Mouse (Mus musculus): ENCODE results near the gene Psmb3. TPM values are rescaled to one million over a fixed set of nuclear protein-coding genes. Genes with fewer than 3 reads are reported as not detected.

Gene Psmb3
- total RNA-seq, 2 experiments from 2014 or later = 153 to 159 TPM

GRCm38 (mm10) chr11:97736645-97737044 is 33.4 kb downstream of the Psmb3 start:
- intact Hi-C loops (cut with DNase I) = no loop called here
- DNase-seq (ENCODE audit: extremely low spot score in 1 of 2, low spot score in 2 of 2) = no peak

- intact Hi-C loops (cut with DNase I) = no loop called here
- no peak for DNase-seq (ENCODE audit: extremely low spot score in 1 of 2, low spot score in 2 of 2)
Observed at GRCm38 (mm10) chr11:97737600-97737999, 34.4 kb downstream of the Psmb3 start.

GRCm38 (mm10) chr11:97738703-97739102 is 35.5 kb downstream of the Psmb3 start:
- no peak for DNase-seq (ENCODE audit: extremely low spot score in 1 of 2, low spot score in 2 of 2)
- intact Hi-C loops (cut with DNase I) = no loop called here

- DNase-seq (ENCODE audit: extremely low spot score in 1 of 2, low spot score in 2 of 2) = no peak
- intact Hi-C loops (cut with DNase I) = no loop called here
Observed at GRCm38 (mm10) chr11:97739155-97739554, 36.0 kb downstream of the Psmb3 start.

- DNase-seq (ENCODE audit: extremely low spot score in 1 of 2, low spot score in 2 of 2) = peak in 1 of 2 experiments; percentile 49
- intact Hi-C loops (cut with DNase I) = loop anchor here (5.0 kb wide), 1 partner anchor 38 kb away; the partner anchor contains the start of genes Pcgf2 and Psmb3
Observed at GRCm38 (mm10) chr11:97740190-97740589, 37.0 kb downstream of the Psmb3 start.

GRCm38 (mm10) chr11:97742157-97742556 is 39.0 kb downstream of the Psmb3 start:
- intact Hi-C loops (cut with DNase I) = loop anchor here (5.0 kb wide), 1 partner anchor 40 kb away; the partner anchor contains the start of genes Pcgf2 and Psmb3

GRCm38 (mm10) chr11:97742591-97742990 is 39.4 kb downstream of the Psmb3 start:
- no peak for DNase-seq (ENCODE audit: extremely low spot score in 1 of 2, low spot score in 2 of 2)
- intact Hi-C loops (cut with DNase I) = loop anchor here (5.0 kb wide), 1 partner anchor 40 kb away; the partner anchor contains the start of genes Pcgf2 and Psmb3

More at GRCm38 (mm10) chr11:97742157-97742556, 39.0 kb downstream of the Psmb3 start:
- DNase-seq (ENCODE audit: extremely low spot score in 1 of 2, low spot score in 2 of 2) = no peak

GRCm38 (mm10) chr11:97743423-97743822 is 40.2 kb downstream of the Psmb3 start:
- no peak for DNase-seq (ENCODE audit: extremely low spot score in 1 of 2, low spot score in 2 of 2)
- intact Hi-C loops (cut with DNase I) = loop anchor here (5.0 kb wide), 1 partner anchor 41 kb away; the partner anchor contains the start of genes Pcgf2 and Psmb3

GRCm38 (mm10) chr11:97744063-97744717 is 41.0 kb downstream of the Psmb3 start, which contains the start of gene Pip4k2b:
Pip4k2b (minus strand) TSS chr11:97744704.
- intact Hi-C loops (cut with DNase I) = loop anchor here (5.0 kb wide), 1 partner anchor 42 kb away; the partner anchor contains the start of genes Pcgf2 and Psmb3

GRCm38 (mm10) chr11:97744718-97745330 is 41.6 kb downstream of the Psmb3 start:
- intact Hi-C loops (cut with DNase I) = loop anchor here (5.0 kb wide), 1 partner anchor 43 kb away; the partner anchor contains the start of genes Pcgf2 and Psmb3
- DNase-seq (ENCODE audit: extremely low spot score in 1 of 2, low spot score in 2 of 2) = peak; percentile 98 to 100

More at GRCm38 (mm10) chr11:97744063-97744717, 41.0 kb downstream of the Psmb3 start, which contains the start of gene Pip4k2b:
- DNase-seq (ENCODE audit: extremely low spot score in 1 of 2, low spot score in 2 of 2) = peak; percentile 53 to 83

- DNase-seq (ENCODE audit: extremely low spot score in 1 of 2, low spot score in 2 of 2) = no peak
- intact Hi-C loops (cut with DNase I) = no loop called here
Observed at GRCm38 (mm10) chr11:97745331-97745721, 42.1 kb downstream of the Psmb3 start.

- intact Hi-C loops (cut with DNase I) = no loop called here
- no peak for DNase-seq (ENCODE audit: extremely low spot score in 1 of 2, low spot score in 2 of 2)
Observed at GRCm38 (mm10) chr11:97747773-97748172, 44.6 kb downstream of the Psmb3 start.

- intact Hi-C loops (cut with DNase I) = no loop called here
- no peak for DNase-seq (ENCODE audit: extremely low spot score in 1 of 2, low spot score in 2 of 2)
Observed at GRCm38 (mm10) chr11:97748496-97748895, 45.3 kb downstream of the Psmb3 start.

GRCm38 (mm10) chr11:97753277-97753676 is 50.1 kb downstream of the Psmb3 start:
- DNase-seq (ENCODE audit: extremely low spot score in 1 of 2, low spot score in 2 of 2) = no peak
- intact Hi-C loops (cut with DNase I) = no loop called here

GRCm38 (mm10) chr11:97758125-97758524 is 54.9 kb downstream of the Psmb3 start:
- intact Hi-C loops (cut with DNase I) = no loop called here
- DNase-seq (ENCODE audit: extremely low spot score in 1 of 2, low spot score in 2 of 2) = no peak

- intact Hi-C loops (cut with DNase I) = no loop called here
- no peak for DNase-seq (ENCODE audit: extremely low spot score in 1 of 2, low spot score in 2 of 2)
Observed at GRCm38 (mm10) chr11:97758942-97759341, 55.7 kb downstream of the Psmb3 start.

- DNase-seq (ENCODE audit: extremely low spot score in 1 of 2, low spot score in 2 of 2) = no peak
- intact Hi-C loops (cut with DNase I) = no loop called here
Observed at GRCm38 (mm10) chr11:97761638-97762037, 58.4 kb downstream of the Psmb3 start.
